Comparison of ENCODE assay signal across 19 mouse cellular contexts in the genomic region with DNA sequence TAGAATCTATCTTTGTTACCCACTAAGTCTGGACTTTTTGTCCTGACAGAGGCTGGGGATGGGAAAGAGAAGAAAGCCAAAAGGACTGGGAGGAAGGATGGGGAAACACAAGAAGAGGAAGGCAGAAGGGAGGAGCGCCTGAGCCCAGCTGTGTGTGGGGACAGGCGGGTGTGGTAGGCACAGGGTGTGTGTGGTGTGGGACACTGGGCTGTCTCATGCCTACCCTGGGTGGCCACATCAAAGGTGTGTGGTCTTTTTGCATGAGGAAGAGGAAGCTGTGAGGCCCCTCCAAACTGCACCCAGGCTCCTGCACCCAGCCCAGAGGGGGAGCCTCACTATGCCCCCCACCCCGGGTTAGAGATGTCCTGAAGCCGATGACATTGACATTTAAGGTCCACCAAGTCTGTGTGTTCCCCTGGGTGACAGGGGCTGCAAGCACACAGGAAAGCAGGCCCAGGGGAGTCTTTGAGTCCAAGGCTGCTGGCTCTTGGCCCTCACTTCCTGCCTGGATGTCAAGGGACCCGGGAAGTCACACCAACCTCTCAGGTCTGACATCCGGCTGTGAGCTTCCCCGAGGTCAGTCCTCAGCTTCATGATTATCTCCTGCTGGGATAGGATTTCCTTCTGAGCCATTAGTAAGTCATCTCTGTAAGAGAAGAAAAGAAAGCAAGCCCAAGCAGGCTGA. TPM values are rescaled to one million over a fixed set of nuclear protein-coding genes. Genes with fewer than 3 reads are reported as not detected.
A peak's percentile ranks its signal among the peaks of the same experiment; 100 is the strongest.
DNase-seq lines count a peak whose midpoint lies in the region; ATAC-seq and TF ChIP-seq lines count a peak whose summit lies in the region.
"Had no signal": no experiment of that assay in that cellular context is flagged by ENCODE, and none has a peak within 500 bp of the region (broad histone marks: within the 10 kb centered on the region; RNA-seq: fewer than 3 reads in every experiment).

No protein-coding gene starts in this region.

- H3K4me1 ChIP-seq in hindbrain, embryonic 10.5 days (replicated peaks): peaks cover 39% of the 10 kb centered on the region
- peaks cover 8% of the 10 kb centered on the region; the same call in 1 of the 2 replicates for H3K4me1 ChIP-seq in hindbrain, postnatal 0 days (ENCODE audit: insufficient read depth, low read length)
- peaks cover 43% of the 10 kb centered on the region for H3K4me1 ChIP-seq in embryonic facial prominence, embryonic 10.5 days

- ATAC-seq in hindbrain, postnatal 0 days: no peak
- peak; percentile 65 for ATAC-seq in megakaryocyte progenitor cell, adult 5-6 weeks (replicated peaks; ENCODE audit: poor library complexity)
- ATAC-seq: intestine, postnatal 0 days; liver, postnatal 0 days had no signal

- DNase-seq in hindbrain, embryonic 10.5 days (ENCODE audit: low spot score): no peak
- DNase-seq in hindbrain, postnatal 0 days (ENCODE audit: low spot score): no peak
- DNase-seq in CD4-positive helper T cell, adult 2 months (ENCODE audit: low read depth, low spot score): peak; percentile 28
- DNase-seq in embryonic facial prominence, embryonic 10.5 days (ENCODE audit: low spot score): no peak
- DNase-seq in adrenal gland, postnatal 14 days: no peak
- no peak for DNase-seq in layer of hippocampus, adult 18-20 months (ENCODE audit: low spot score in 2 of 2)
- DNase-seq: adrenal gland, adult 2 months; cerebellum, adult 9-11 months; gastrocnemius, postnatal 10 days; heart, postnatal 14 days; kidney, postnatal 14 days; left cerebral cortex, postnatal 4 days; liver, postnatal 0 days; lung, postnatal 14 days; retina, postnatal 1 day; right cerebral cortex, postnatal 4 days had no signal

- peak overlapping the region; percentile 41; the same call in 1 of the 2 replicates for H3K27ac ChIP-seq in hindbrain, embryonic 10.5 days
- H3K27ac ChIP-seq in hindbrain, postnatal 0 days: no peak overlapping the region
- peak overlapping the region; percentile 27; the same call in 1 of the 2 replicates for H3K27ac ChIP-seq in embryonic facial prominence, embryonic 10.5 days (replicated peaks)
- H3K27ac ChIP-seq: hindbrain, embryonic 15.5 days had no signal

- H3K27me3 ChIP-seq in hindbrain, embryonic 10.5 days (ENCODE audit: insufficient read depth, poor library complexity, severe bottlenecking): no peaks in the 10 kb centered on the region
- H3K27me3 ChIP-seq in hindbrain, postnatal 0 days (ENCODE audit: insufficient read depth, low read length): no peaks in the 10 kb centered on the region
- H3K27me3 ChIP-seq in embryonic facial prominence, embryonic 10.5 days (replicated peaks; ENCODE audit: low read depth, poor library complexity, severe bottlenecking): no peaks in the 10 kb centered on the region
- H3K27me3 ChIP-seq: hindbrain, embryonic 15.5 days had no signal

- 73% methylated on average over 7 of the region's 7 CpGs for whole genome bisulfite sequencing in hindbrain, embryonic 10.5 days
- 70% methylated on average over 7 of the region's 7 CpGs for WGBS in hindbrain, postnatal 0 days
- 62% methylated on average over 7 of the region's 7 CpGs for WGBS in embryonic facial prominence, embryonic 10.5 days

- no peaks in the 10 kb centered on the region for H3K36me3 ChIP-seq in hindbrain, embryonic 10.5 days
- no peaks in the 10 kb centered on the region for H3K36me3 ChIP-seq in hindbrain, postnatal 0 days (ENCODE audit: insufficient read depth, low read length)
- no peaks in the 10 kb centered on the region for H3K36me3 ChIP-seq in embryonic facial prominence, embryonic 10.5 days (replicated peaks)
- H3K36me3 ChIP-seq: hindbrain, embryonic 15.5 days had no signal

- H3K9me3 ChIP-seq in hindbrain, embryonic 10.5 days: no peaks in the 10 kb centered on the region
- no peaks in the 10 kb centered on the region for H3K9me3 ChIP-seq in hindbrain, postnatal 0 days (ENCODE audit: low read length)
- no peaks in the 10 kb centered on the region for H3K9me3 ChIP-seq in embryonic facial prominence, embryonic 10.5 days
- H3K9me3 ChIP-seq: hindbrain, embryonic 15.5 days had no signal

- TF ChIP-seq CTCF in hindbrain, postnatal 0 days (IDR thresholded peaks at IDR 0.05; ENCODE audit: low read depth): no peak

- no peak overlapping the region for H3K9ac ChIP-seq in hindbrain, postnatal 0 days (replicated peaks; ENCODE audit: low read length)
- H3K9ac ChIP-seq: hindbrain, embryonic 15.5 days; liver, postnatal 0 days had no signal

- no peak overlapping the region for H3K4me2 ChIP-seq in hindbrain, postnatal 0 days (ENCODE audit: low read depth, low read length)
- H3K4me2 ChIP-seq: hindbrain, embryonic 15.5 days had no signal

- no peak overlapping the region for H3K4me3 ChIP-seq in hindbrain, embryonic 10.5 days
- no peak overlapping the region for H3K4me3 ChIP-seq in hindbrain, postnatal 0 days (ENCODE audit: low read length)
- H3K4me3 ChIP-seq in embryonic facial prominence, embryonic 10.5 days: no peak overlapping the region
- H3K4me3 ChIP-seq: hindbrain, embryonic 15.5 days had no signal

RNA-seq across cellular contexts. Expression of a gene that starts 43.2 kb away (rescaled TPM):
- 51.4 and 61.3 TPM in 2 replicates for polyA plus RNA-seq in hindbrain, embryonic 10.5 days (2016; fragmentation: Nextera tagmentation; extraction: Ambion mirVana)
- total RNA-seq in hindbrain, postnatal 0 days (2014; rRNA removed): 39.4 and 49.2 TPM in 2 replicates
- 62.5 and 64.8 TPM in 2 replicates for polyA plus RNA-seq in hindbrain, postnatal 0 days (2015; fragmentation: Nextera tagmentation; extraction: Ambion mirVana)
- 40.7 and 41.8 TPM in 2 replicates for polyA plus RNA-seq in embryonic facial prominence, embryonic 10.5 days (2016; fragmentation: Nextera tagmentation; extraction: Ambion mirVana)
- total RNA-seq in megakaryocyte progenitor cell, adult 5-6 weeks (2015): 42.2 and 49.9 TPM in 2 replicates
- total RNA-seq in megakaryocyte progenitor cell, adult 5-6 weeks (2017): 53.6 and 58.1 TPM in 2 replicates
- 21.4 and 28.2 TPM in 2 replicates for total RNA-seq in adrenal gland, postnatal 14 days (2021)
- total RNA-seq in layer of hippocampus, adult 18-20 months (2021): 100 to 1,000 TPM; 157 to 184 TPM
